Mouse (Mus musculus): ENCODE data around the gene Klhl22.

Gene Klhl22

DNA sequence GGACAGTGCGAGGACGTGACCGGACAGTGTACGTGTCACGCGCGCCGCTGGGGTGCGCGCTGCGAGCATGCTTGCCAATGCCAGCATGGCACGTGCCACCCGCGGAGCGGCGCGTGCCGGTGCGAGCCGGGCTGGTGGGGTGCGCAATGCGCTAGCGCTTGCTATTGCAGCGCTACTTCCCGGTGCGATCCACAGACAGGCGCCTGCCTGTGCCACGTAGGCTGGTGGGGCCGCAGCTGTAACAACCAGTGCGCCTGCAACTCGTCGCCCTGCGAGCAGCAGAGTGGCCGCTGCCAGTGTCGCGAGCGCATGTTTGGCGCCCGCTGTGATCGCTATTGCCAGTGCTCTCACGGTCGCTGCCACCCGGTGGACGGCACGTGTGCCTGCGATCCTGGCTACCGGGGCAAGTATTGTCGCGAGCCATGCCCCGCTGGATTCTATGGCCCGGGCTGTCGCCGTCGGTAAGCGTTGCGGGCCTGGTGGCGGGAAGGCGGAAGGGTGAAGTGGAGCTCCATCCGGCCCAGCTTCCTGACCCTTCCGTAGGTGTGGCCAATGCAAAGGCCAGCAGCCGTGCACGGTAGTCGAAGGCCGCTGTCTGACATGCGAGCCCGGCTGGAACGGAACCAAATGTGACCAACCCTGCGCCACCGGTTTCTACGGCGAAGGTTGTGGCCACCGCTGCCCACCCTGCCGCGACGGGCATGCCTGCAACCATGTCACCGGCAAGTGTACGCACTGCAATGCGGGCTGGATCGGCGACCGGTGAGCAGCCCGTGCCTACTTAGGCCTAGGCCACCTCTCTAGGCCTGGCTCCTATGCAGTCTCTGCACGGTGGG lies 43.6 kb downstream of the Klhl22 start:
- DNase-seq, result no peak

DNA sequence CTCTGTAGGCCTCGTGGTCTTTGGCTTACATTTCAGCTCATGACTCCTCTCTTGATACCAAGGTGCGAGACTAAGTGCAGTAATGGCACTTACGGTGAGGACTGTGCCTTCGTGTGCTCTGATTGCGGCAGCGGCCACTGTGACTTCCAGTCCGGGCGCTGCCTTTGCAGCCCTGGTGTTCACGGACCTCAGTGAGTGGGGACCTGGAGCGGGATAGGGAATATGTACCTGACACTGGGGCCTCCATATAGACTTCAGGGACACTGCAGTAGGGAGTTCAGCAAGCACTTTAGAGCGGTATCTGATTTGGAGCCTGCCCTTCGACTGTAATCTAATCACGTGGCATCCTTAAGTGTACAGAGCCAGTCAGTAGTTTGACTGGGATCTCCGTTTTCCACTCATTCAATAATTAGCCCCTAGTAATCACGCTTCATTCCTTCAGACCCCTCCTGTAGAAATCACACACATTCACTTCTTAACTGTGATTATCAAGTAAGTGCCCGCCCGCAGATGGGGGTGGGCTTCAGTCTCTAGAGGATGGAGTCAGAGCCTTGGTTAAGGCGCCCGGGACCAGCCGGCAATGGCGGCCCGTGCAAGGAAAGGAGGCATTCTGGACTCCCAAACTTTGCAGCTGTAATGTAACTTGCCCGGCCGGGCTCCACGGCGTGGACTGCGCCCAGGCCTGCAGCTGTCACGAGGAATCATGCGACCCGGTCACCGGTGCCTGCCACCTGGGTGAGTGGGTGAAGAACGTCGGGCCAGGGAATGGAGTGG lies 44.4 kb downstream of the Klhl22 start:
- DNase-seq, result no peak

DNA sequence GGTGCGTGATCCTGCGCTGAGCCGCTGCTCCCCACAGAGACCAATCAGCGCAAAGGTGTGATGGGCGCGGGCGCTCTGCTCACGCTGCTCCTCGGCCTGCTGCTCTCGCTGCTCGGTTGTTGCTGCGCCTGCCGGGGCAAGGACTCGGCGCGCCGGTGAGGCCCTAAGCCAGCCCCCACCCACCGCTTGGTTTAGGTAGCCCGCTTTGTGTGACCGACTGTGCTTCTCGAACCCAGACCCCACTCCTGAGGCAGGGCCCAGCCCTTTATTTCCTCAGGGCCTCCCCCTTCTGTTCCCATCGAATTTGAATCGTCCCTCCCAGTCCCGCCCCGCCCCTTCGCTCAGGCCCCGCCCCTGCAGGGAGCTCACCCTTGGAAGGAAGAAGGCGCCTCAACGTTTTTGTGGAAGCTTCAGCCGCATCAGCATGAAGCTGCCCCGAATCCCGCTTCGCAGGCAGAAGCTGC lies 45.1 kb downstream of the Klhl22 start:
- DNase-seq, result no peak

- DNase-seq, result no peak
Observed at GRCm38 (mm10) chr16:17804982-17805381, 45.6 kb downstream of the Klhl22 start.

DNA sequence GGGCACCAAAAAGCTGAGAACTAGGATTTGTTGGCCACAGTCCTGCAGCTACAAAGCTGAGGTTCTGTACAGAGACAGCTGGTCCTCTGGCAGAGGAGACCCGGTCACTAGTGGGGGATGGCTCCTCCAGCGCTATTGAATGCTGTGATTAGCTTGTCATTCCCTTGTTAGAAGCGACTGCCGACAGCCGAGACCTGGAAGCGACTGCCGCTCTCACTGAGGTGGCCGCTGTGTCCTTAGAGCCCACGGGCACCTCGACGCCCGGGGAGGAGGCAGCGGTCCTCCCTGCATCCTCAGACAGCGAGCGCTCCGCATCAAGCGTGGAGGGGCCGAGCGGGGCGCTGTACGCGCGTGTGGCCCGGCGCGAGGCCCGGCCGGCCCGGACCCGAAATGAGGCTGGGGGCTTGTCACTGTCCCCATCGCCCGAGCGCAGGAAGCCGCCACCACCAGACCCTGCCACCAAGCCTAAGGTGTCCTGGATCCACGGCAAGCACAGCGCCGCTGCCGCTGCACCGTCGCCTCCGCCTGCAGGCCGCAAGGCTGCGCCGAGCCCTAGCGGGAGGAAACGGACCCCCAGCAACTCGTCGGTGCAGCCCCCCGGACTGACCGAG lies 47.3 kb downstream of the Klhl22 start:
- no peak for DNase-seq

- DNase-seq, result peak; percentile 89
Observed at GRCm38 (mm10) chr16:17807192-17808009, 48.0 kb downstream of the Klhl22 start.

- DNase-seq, result no peak
Observed at GRCm38 (mm10) chr16:17809125-17809524, 49.7 kb downstream of the Klhl22 start.

- peak; percentile 68 for DNase-seq
Observed at GRCm38 (mm10) chr16:17809711-17810110, 50.3 kb downstream of the Klhl22 start.

- no peak for DNase-seq
Observed at GRCm38 (mm10) chr16:17812120-17812519, 52.7 kb downstream of the Klhl22 start.

DNA sequence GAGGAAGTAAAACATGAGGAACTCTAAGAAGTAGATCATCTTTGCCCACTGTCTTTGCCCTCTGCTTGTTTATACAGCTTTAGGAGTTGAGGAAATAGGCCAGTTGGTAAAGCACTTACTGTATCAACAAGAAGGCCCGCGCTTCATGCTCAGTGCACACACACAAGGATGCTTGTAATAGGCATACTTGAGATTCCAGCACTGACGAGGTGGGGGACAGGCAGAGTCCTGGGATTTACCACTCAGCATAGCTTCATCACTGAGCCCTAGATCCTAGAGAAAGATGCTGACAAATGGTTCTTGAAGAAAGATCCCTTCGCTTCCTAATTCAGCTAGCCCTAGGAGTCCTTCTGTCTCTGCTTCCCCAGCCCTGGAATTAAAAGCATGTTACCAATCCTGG lies 53.8 kb downstream of the Klhl22 start:
- no peak for DNase-seq

DNA sequence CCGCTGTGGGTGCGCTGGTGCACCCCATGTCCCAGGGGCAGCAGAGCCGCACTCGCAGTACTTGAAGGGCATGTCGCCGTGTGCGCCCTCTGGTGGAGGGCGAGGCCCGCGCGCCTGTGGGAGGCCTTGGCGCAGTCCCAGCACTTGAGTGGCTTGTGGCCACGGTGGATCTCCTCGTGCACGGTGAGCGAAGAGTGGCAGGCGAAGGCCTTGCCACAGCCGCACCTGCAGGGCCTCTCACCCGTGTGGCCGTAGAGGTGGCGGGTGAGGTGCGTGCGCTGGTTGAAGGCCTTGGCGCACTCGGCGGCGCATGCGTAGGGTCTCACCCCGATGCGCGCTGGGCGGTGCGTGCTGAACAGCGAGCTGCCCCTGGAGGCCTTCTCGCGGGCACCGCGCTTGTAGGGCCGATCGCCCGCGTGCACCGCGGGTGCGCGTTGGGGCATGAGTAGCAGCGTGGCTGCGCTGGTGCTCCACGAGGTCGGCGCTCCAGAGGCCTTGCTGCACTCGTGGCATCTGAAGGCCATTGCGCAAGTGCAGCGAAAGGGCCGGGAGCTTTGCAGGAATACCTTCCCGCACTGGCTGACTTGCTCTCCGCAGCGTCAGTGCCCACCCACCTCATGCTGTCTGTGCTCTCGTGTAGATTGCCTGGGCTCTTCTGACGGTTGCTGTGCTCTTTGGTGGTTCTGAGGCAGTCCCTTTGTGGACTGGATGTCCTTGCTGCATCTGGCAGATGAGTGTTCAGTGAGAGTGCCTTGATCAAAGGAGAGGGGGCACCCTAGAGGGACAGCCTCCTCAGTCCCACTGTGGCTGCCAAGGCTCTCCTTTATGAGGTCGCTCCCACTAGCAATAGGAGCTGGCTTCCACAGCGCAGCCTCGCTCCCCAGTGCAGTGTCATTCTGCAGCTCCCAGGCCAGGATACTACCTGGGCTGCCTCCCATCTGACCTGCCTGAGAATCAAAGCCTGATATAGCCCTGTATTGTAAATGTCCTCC lies 56.3 kb downstream of the Klhl22 start:
- peak; percentile 74 for DNase-seq

DNA sequence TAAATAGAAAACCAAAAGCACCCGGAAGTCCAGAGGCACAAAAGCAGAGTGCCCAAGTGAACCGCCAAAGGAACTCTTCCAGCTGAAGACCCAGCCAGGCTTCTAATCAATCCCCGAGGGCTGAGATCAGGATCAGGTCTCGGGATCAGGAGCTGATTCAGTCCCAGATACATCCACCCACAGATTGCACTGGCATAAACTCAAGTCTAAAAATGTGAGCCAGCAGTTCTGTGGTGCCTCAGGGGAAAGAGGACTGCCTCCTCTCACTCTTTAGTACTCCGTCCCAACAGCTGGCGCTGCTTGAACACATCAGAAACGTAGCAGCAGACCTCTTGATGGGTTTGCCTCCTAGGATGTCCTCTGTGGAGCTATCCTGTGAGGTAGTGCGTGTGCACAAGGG lies 57.1 kb downstream of the Klhl22 start:
- DNase-seq, result no peak

DNA sequence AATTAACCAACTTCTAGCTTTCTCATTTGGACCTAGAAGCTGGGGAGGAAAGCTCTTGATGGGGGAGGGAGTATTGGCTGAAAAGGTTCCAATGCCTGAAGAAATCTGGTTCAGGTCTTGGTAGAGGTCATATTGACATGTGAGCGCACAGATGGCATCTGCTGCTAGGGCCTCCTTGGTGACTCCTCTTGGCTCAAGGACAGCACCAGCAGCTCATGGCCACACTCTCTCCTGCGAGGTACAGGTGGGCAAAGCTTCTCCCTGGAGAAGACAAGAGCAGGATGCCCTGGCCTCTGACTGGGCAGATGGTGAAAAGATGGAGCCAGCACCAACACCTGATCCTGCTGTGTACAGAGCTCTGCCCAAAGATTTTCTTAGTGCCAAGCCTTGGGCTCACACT lies 67.1 kb downstream of the Klhl22 start:
- no peak for DNase-seq

GRCm38 (mm10) chr16:17828229-17828628 lies 68.8 kb downstream of the Klhl22 start:
- DNase-seq, result no peak

DNA sequence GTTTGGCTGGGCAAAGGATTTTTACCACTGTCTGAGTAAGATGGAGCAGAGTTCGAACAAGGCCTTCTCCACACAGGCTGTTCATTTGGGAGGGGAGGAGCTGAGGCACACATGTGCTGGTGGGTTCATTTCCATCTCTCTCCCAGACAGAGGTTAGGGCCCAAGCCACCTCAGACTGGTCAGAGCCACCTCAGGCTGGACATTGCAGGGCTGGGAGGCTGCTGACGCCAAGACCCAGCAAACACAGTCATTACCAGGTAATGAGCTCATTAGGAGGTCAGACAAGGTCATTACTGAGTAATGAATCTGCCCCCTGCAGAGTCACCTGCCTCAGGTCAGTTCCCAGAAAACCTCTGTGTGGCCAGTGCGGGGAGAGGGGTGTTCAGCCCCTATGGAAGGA lies 69.4 kb downstream of the Klhl22 start:
- DNase-seq, result peak; percentile 75

- peak; percentile 62 for DNase-seq
Observed at GRCm38 (mm10) chr16:17830385-17831178, 71.2 kb downstream of the Klhl22 start.

DNA sequence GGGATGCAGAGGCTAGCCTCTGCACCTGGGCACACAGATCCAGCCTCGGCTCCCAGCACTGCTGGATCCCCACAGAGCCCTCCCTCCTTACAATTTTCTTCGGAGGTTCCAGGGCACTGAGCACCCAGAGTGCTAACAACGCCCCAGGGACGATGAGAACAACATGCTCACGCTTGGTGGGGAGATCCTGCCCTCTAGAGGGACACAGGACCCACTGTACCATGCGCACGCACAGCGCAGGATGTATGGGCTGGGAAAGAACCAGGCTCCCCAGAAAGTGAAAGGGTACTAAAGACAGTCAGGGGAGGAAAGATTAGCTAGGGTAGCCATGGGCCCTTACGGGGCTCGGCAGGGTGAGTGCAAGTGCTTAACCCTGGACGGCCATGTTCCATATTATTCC lies 72.4 kb downstream of the Klhl22 start:
- DNase-seq, result no peak

GRCm38 (mm10) chr16:17832821-17833220 lies 73.4 kb downstream of the Klhl22 start, which contains the start of gene B830017H08Rik:
TSS of gene B830017H08Rik (plus strand) at chr16:17833121.
- no peak for DNase-seq

DNA sequence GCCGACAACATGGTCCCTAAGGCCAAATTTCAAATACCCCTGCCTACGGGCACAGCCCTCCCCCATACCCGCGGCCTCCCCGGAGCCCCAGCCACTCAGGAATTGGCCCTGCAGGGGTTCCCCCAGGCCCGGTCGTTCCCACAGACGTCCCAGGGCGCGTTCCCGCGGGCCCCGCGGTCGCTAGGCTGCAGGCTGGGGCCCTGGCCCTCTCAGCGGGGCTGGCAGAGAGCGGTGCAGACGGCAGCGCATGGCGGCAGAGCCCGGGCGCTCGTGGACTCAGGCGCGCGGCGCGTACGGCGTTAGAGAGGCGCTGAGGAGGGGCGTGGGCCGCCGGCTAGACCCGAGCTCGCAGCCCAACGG lies 73.9 kb downstream of the Klhl22 start:
- DNase-seq, result no peak

GRCm38 (mm10) chr16:17833681-17834399 lies 74.4 kb downstream of the Klhl22 start:
- no peak for DNase-seq
